Mouse (Mus musculus): ENCODE results near the gene Rap1gap2.
A peak's percentile ranks its signal among the peaks of the same experiment; 100 is the strongest.

Gene Rap1gap2

GRCm38 (mm10) chr11:74412462-74412861 is 198.3 kb downstream of the Rap1gap2 start:
- no peak for DNase-seq (ENCODE audit: low spot score in 2 of 2)

- no peak for DNase-seq (ENCODE audit: low spot score in 2 of 2)
These were observed 198.8 kb downstream of the Rap1gap2 start for GRCm38 (mm10) chr11:74411943-74412342.

GRCm38 (mm10) chr11:74409757-74410174 is 200.9 kb downstream of the Rap1gap2 start:
- no peak for DNase-seq (ENCODE audit: low spot score in 2 of 2)

- no peak for DNase-seq (ENCODE audit: low spot score in 2 of 2)
These were observed 201.3 kb downstream of the Rap1gap2 start for GRCm38 (mm10) chr11:74409447-74409754.

GRCm38 (mm10) chr11:74408587-74409446 is 201.9 kb downstream of the Rap1gap2 start:
- no peak for DNase-seq (ENCODE audit: low spot score in 2 of 2)

GRCm38 (mm10) chr11:74405201-74405600 is 205.5 kb downstream of the Rap1gap2 start:
- DNase-seq (ENCODE audit: low spot score in 2 of 2): no peak

GRCm38 (mm10) chr11:74404216-74404615 is 206.5 kb downstream of the Rap1gap2 start:
- DNase-seq (ENCODE audit: low spot score in 2 of 2): no peak

GRCm38 (mm10) chr11:74402126-74402525 is 208.6 kb downstream of the Rap1gap2 start:
- no peak for DNase-seq (ENCODE audit: low spot score in 2 of 2)

GRCm38 (mm10) chr11:74395583-74395982 is 215.1 kb downstream of the Rap1gap2 start:
- DNase-seq (ENCODE audit: low spot score in 2 of 2): no peak

- no peak for DNase-seq (ENCODE audit: low spot score in 2 of 2)
These were observed 217.2 kb downstream of the Rap1gap2 start for GRCm38 (mm10) chr11:74393489-74393888.

- no peak for DNase-seq (ENCODE audit: low spot score in 2 of 2)
These were observed 217.8 kb downstream of the Rap1gap2 start for GRCm38 (mm10) chr11:74392903-74393302.

- DNase-seq (ENCODE audit: low spot score in 2 of 2): no peak
These were observed 218.8 kb downstream of the Rap1gap2 start for GRCm38 (mm10) chr11:74391899-74392298.

GRCm38 (mm10) chr11:74387203-74387602 is 223.5 kb downstream of the Rap1gap2 start:
- no peak for DNase-seq (ENCODE audit: low spot score in 2 of 2)

- DNase-seq (ENCODE audit: low spot score in 2 of 2): no peak
These were observed 225.0 kb downstream of the Rap1gap2 start for GRCm38 (mm10) chr11:74385674-74386073.

- no peak for DNase-seq (ENCODE audit: low spot score in 2 of 2)
These were observed 231.4 kb downstream of the Rap1gap2 start for GRCm38 (mm10) chr11:74379166-74379873.

- DNase-seq (ENCODE audit: low spot score in 2 of 2): peak in 1 of 2 experiments; percentile 12
These were observed 233.9 kb downstream of the Rap1gap2 start for GRCm38 (mm10) chr11:74376847-74377246.

- peak; percentile 26 to 50 for DNase-seq (ENCODE audit: low spot score in 2 of 2)
These were observed 239.2 kb downstream of the Rap1gap2 start for GRCm38 (mm10) chr11:74371393-74372100.

GRCm38 (mm10) chr11:74361769-74362168 is 248.9 kb downstream of the Rap1gap2 start, which contains the start of gene Olfr412:
Gene Olfr412 (plus strand): TSS chr11:74362069.
- no peak for DNase-seq (ENCODE audit: low spot score in 2 of 2)

- no peak for DNase-seq (ENCODE audit: low spot score in 2 of 2)
These were observed 258.2 kb downstream of the Rap1gap2 start, which contains the start of gene Olfr411 for GRCm38 (mm10) chr11:74352550-74352949. Gene Olfr411 (minus strand): TSS chr11:74352650.

- DNase-seq (ENCODE audit: low spot score in 2 of 2): no peak
These were observed 272.8 kb downstream of the Rap1gap2 start, which contains the start of gene Olfr410 for GRCm38 (mm10) chr11:74337931-74338330. Gene Olfr410 (minus strand): TSS chr11:74338031.
